Mouse (Mus musculus) embryonic fibroblast, embryonic 13.5 days (primary cell): ENCODE results near the gene Gm3233.

Experiments
- CTCF ChIP-seq: IDR thresholded peaks from 2 replicates; pipeline ENCODE4 v1.5.1; 2011; ENCODE audit warnings: mild to moderate bottlenecking, control low read depth, low read length, moderate library complexity, borderline replicate concordance; ENCODE audit not compliant: insufficient read depth
- POLR2A ChIP-seq: IDR thresholded peaks from 2 replicates; pipeline ENCODE4 v1.6.1; 2011; ENCODE audit warnings: low read depth, mild to moderate bottlenecking, control low read depth, low read length, moderate library complexity

- TF ChIP-seq CTCF (0 out of 2 replicates have a peak, but pooled peaks have one; percentile 19), POLR2A (no peak)
Measured at GRCm38 (mm10) chr10:77729241-77729640, 30.2 kb downstream of the Gm3233 start.
